Mouse (Mus musculus): Measurements from ENCODE around the gene Tnfsf12.

Tnfsf12 gene

DNA sequence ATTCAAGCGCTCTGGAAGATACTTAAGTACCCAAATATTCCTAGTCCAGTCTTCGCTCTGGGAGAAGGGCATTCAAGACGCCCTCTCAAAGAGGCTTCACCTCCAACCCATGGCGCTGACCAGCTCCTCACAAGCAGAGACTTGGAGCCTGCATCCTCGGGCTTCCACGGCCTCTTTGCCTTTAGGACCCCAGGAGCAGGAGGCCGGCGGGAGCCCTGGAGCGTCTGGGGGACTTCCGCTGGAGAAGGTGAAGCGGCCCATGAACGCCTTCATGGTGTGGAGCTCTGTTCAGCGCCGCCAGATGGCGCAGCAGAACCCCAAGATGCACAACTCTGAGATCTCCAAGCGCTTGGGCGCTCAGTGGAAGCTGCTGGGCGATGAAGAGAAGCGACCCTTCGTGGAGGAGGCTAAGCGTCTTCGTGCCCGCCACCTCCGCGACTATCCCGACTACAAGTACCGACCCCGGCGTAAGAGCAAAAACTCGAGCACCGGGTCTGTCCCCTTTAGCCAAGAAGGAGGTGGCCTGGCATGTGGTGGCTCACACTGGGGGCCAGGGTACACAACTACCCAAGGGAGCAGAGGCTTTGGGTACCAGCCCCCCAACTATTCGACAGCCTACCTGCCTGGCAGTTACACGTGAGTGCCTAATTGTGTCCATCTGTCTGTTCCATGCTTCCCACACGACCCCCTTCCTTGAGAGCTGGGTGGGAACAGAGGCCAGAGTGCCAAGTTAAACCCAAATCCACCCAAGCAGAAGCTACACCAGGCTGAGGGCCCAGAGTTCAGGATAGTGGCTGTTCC, 40.2 kb downstream of the Tnfsf12 start, which contains the start of gene Sox15:
Sox15 (plus strand) TSS at position 51 of the 801 bp plus-strand sequence.
- DNase-seq (ENCODE audit: low spot score in 2 of 2): peak; percentile 85 to 86

DNA sequence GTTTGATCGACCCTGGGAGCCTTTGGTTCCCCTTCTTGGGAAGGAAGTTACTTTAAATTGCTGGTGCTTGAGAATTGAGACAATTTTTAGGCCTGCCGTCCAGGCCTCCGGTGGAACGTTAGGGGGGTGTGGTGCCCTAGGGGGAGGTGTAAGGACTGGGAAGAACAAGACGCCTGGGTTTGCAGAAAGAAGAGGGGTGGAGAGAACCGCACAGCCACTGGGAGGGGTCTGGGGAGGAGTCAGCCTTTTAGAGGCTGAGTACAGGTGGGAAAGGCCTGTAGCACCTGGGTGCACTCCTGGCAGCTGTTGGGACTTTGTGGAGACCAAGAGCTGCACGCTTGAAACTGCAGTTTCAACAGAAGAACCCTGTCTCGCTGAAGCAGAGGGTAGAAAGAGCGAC, 40.9 kb downstream of the Tnfsf12 start:
- no peak for DNase-seq (ENCODE audit: low spot score in 2 of 2)

DNA sequence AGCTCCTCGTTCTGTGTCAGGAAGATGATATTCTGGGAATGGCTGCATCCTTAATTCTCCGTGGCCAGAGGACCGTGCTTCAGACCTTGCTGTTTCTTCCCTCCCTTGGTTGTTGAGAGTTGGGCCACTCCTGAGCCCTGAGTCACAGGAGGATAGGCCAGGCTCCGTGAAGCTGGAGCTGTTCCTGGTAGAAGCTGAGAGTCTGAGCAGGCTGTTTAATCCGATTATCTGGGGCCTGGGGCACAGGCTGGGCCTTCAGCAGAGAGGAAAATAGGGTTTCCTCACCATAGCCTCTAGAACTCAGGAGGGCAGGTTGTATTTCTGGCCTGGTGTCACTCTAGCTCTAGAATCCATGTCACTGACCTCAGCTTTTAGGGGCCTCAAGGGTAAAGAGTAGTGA, 42.2 kb downstream of the Tnfsf12 start:
- no peak for DNase-seq (ENCODE audit: low spot score in 2 of 2)

DNA sequence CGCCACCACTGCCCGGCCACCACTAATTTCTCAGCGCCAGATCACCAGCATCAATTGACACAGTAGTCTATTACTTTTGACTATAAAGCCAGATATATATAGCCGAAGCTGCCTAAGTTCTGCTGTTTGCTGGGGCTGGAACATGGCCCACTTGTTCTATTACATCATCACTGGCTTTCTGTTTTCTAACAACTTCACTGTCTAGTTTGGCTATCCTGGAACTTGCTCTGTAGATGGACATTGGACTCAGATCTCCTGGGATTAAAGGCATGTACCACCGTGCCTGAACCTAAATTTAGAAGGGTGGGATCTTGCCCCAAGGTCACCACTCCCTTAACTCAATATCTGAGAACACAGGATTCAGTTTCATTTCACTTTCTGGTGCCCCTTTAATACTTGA, 49.8 kb downstream of the Tnfsf12 start:
- no peak for DNase-seq (ENCODE audit: low spot score in 2 of 2)
